Mouse (Mus musculus): ENCODE measurements at regions not wholly inside any gene's neighbourhood (a gene's known extent, or its start where the extent isn't known, plus 50 kb on each side); places are given as distances from the start of the nearest gene placed in this dataset.

DNA sequence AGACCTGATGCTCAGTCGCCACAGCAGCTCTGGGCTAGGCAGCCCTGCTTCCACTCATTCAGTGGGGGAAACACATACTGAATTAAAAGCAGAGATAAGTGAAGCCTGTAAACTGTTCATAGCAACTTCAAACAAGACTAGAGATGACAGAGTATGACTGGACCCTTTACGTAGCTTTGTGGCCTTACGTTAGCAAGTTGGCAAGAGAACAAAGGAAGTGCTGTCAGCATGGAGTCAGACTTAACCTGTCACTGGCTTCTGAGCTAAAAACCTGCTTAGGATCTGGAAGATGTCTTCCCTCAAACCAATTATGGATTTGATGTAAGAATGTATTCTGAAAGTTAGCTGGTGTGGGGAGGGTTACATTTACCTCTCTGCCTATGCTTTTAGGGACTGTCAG, 421.3 kb downstream of the Ttll7 start:
- no peak for DNase-seq (ENCODE audit: low read depth, low spot score)

DNA sequence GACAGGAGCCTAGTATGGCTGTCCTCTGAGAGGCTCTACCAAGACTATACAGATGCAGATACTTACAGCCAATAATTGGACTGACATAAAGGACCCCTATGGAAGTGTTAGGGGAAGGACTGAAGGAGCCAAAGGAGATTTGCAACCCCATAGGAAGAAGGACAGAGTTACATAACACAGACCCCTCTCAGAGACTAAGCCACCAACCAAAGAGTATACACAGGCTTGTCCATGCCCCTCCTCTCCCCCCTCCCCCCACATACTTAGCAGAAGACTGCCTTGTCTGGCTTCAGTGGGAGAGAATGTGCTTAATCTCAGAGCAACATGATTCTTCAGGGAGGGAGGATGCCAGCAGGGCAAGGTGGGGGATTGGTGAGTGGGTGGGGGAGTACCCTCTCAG, 426.4 kb downstream of the Ttll7 start:
- DNase-seq (ENCODE audit: low read depth, low spot score), result no peak

DNA sequence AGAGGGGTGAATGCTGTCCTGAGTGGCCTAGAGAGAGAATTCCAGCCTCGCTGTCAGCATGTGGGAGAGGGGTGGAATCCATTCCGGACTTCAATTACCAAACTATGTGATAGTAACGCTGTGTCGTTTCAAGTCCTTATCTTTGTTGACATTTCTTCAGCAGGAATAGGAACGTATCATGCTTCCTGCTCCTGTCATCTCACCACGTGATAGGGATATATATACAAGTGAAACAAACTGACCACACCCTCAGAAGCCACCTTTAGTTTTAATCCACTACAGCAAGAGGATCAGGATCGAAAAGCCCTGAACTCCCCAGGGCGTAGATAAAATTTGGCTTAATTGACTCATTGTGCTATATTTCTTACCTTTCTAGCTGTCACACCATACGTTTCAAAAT, 431.6 kb downstream of the Ttll7 start:
- no peak for DNase-seq (ENCODE audit: low read depth, low spot score)

DNA sequence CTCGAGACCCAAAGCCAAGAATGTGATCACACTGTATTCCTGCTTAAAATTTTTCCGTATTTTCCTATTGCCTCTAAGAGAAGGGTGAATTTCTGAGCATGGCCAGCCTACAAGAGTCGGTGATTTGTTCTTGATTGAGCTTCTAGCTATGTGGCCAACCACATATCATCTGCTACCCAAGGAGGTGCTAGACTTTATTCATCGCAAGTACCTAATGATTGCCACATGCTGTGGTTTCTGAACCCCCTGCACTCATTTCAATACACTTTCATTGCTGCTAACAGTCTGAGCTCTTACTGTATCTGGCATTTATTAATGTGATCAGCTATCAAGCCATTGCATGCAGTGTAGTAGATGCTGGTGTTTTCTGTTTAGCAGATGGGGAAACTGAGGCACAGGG, 432.2 kb downstream of the Ttll7 start:
- peak; percentile 40 for DNase-seq (ENCODE audit: low read depth, low spot score)

DNA sequence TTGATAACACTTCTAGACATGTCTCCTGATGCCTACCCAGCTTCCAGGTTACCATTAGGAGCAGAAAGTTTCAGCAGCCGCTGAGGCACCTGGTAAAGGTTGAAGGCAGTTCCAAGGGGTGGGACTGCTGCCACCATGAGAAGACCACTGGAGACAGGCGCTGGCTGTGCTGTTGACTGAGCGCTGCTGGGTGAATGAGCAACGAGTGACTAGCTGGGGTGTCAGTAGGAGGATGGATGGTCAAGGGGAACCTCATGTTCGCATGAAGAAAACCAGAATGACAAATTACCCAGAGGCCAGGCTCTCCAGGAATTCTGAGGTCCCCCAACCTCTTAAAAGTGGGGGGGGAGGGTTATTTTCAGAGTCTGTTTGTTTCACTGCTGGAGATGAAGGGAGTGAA, 433.3 kb downstream of the Ttll7 start:
- no peak for DNase-seq (ENCODE audit: low read depth, low spot score)

DNA sequence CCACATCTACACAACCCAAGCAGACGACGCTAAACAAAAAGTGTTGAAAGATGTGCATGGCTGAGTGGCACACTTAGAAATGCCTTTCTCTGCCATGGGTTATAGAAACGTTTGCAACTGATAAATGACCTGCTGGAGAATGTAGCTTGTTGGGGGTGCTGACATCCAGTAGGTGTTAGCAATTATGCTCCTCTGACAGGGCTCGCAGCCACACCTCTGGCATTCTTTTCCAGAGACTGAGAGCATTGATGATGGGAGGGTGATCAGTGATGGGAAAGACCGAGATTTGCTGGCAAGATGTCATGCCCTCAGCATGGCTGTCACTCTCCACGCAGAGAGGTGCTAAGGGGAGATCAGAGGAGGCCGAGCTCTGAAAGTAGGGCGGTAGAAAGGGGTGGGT, 435.3 kb downstream of the Ttll7 start:
- peak; percentile 46 for DNase-seq (ENCODE audit: low read depth, low spot score)

DNA sequence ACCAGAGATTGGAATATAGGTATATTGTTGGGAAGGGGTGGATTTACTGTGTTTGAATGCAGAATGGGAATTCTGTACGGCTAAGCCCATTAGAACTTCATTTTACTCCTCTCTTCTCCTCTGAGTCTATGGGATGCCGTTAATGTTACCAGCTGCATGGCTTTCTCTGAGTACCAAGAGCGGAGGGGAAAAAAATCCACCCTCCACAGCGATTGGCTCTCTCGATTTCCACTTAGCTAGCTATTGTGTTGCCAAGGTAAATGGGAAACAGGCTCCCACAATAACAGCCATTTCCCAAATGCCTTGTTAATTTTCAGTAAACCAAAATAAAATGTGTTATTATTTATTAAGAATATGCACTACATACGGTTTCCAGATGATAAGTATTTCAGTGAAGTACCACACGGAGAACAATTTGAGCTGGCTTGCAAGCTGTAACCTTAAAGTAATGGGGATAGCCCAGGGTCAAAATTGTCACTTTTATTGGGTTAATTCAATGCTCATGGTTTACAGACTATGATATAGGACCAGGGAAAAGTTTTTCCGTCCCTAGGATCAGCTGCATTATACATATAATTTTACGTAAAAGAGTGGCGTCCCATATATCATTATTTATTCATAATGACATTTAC, 439.6 kb downstream of the Ttll7 start:
- DNase-seq (ENCODE audit: low read depth, low spot score), result peak; percentile 37

DNA sequence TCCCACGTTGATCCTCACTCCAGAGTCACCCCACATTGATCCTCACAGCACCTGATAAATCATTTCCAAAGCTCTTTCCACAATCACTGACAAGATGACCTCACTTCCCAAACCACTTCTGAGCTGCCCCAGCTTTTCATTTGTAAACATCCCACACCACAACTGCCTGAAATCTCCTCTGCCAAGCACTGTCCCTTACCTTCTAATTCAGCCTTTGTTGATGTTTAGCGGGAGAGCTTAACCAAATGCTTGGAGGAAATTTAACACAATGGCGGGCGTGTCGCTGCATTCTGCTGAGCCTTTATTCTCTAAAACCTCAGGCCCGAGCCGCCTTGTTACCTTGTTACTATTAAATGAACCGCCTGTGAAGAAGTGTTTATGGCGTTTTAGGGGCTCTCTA, 445.9 kb downstream of the Ttll7 start:
- no peak for DNase-seq (ENCODE audit: low read depth, low spot score)

DNA sequence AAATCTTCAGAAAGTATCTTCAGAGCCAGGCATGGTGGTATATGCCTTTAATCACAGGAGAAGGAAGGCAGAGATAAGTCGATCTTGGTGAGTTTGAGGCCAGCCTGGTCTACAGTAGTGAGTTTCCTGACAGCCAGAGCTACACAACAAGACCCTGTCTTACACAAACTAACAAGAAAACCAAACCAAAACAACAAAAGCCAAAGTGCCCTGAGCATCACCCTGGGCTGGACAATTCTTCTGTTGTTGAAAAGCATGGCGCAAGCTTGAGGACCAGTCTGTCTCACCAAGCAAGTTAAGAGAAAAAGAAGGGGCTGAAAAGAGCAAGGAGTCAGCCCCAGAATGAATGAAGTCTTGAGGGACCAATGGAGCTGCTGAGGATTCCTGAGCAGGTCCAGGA, 473.4 kb downstream of the Ttll7 start:
- DNase-seq (ENCODE audit: low read depth, low spot score), result no peak

DNA sequence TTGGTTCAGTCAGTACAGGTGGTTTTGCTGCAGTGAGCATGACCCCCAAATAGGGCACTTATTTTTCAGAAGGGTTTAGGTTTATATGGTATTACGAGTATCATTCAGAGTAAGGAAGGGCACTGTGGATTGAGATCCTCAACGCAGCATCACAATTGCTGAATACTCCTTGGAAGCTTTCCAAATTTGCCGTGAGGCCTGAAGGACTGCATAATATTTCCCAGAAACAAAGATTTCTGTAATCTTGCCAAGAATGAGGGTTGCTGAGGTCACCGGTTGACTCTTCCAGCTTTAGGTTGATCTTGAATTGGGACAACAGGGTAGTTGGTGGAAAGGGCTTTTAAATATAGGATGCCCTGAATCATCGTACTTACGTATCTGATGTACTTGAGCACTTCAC, 482.1 kb downstream of the Ttll7 start:
- DNase-seq (ENCODE audit: low read depth, low spot score), result no peak

DNA sequence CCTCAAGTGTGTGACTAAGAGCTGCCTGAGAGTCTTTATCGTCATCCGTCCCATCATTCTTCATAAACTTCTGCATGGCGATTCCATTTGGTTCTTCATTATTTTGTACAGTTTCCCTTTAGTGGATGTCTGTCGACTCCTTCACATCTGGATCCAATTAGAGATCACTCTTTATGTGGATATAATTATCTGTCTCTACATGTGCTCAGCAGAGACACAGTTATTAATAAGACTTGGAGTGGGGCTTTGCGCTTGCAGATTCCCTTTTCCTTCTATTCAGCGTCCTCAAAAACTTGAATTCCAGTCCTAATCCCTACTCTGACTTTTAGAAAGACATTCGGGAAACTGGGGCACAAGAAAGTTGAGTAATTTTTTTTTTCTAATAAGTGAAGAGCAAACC, 483.1 kb downstream of the Ttll7 start:
- peak; percentile 35 for DNase-seq (ENCODE audit: low read depth, low spot score)

DNA sequence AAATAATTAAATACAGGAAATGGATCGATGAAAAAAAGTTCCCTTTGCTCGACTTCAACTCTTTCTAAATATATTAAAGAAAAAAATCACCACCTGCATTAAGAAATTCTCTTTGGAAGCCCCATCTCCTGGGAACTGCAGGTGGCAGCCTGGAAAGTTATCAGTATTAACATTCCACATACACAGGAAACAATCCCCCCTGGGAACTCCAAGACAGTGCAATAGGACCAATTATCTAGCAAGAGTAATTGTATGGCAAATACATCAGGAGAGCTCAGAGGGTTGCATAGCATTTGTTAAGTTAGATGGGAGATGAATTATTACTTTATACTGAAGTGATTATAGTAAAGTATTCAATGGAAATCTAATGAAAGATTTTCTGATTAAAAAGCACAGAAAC, 487.3 kb downstream of the Ttll7 start:
- DNase-seq (ENCODE audit: low read depth, low spot score), result no peak

DNA sequence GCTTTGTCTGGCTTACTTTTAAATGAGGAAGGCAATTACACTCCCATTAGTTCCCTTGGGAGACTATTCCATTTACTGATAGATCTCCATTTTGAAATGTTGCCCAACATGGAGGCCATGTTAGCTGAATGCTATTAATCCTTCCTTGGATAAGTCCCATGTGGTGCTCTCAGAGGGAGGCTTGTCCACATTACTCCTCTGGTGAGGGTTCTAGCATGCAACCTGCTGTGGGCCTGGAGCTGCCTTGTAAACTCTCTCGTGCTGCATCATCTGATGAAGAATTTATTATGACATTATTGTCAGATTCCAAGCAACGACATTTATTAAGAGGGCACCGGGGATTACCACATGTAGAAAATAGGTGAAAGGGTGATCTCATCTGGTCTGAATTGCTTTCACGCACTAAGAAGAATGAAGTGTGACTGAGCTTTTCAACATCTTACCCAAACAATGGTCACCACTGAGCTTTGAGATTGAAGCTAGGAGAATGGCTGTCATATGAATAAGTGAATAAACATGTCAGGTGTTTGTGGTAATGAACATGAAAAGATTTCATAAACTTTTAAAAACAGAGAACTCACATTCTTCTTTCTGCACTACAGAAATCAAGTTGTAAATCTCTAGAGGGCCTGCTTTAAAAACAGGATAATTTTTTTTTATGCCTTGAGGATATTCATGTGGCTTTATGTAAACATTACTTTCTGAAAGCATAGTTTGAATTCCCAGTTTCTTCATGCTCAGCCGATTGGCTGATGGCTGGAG, 495.3 kb downstream of the Ttll7 start:
- peak; percentile 67 for DNase-seq (ENCODE audit: low read depth, low spot score)

DNA sequence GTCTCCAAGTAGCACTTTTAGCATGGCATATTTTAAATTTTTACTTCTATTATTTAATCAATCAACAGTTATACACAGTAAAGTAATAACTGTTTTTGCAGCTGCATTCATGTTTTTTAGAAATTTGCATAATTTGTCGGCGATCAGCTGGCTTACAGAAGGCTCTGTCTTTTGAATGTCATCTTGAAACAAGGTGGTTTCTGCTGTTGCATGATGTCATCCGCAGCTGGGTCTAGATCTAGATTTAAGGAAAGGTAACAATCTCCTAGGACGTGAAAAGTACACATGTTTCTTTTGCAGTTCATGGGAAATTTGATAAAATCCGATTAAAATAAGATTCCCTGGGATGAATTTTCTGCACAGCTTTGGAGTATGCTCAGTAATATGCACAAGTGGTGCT, 534.9 kb downstream of the Ttll7 start:
- no peak for DNase-seq (ENCODE audit: low read depth, low spot score)

DNA sequence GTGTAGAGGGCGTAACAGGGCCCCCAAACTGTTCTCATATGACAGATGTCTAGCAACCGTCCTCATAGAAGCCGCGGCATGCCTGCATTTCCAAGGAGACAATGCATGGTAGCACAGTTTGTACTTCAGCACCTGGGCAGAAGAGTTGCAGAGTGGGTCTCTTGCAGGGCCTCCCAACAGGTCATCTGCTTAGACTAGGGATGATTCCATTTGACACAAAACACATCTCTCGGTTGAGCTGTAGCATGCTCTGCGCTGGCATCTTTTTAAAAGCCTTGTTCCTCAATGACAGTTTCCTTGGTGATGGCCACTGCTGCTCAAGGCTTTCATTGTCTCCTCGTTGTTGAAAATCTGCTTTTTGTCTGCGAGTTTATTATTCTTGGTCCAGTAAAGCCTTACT, 546.1 kb downstream of the Ttll7 start:
- DNase-seq (ENCODE audit: low read depth, low spot score), result no peak

DNA sequence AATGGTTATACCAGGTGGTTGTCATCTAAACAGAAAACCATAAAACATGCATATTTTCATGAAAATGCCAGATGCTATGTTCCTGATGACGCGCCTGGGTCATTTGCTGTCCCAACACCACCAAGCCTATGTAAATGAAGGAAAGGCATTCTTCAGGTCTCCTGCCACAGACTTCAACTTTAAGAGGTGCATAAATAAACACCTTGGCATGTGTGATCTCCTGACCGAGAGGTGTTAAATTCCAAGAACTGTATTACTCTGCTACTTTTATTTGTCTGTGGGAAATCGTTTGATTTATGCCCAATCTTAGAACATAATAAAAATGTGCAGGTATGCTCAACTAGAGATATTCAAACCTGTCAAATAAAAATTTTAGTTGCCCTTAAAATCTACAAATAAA, 560.1 kb downstream of the Ttll7 start:
- DNase-seq (ENCODE audit: low read depth, low spot score), result peak; percentile 67

DNA sequence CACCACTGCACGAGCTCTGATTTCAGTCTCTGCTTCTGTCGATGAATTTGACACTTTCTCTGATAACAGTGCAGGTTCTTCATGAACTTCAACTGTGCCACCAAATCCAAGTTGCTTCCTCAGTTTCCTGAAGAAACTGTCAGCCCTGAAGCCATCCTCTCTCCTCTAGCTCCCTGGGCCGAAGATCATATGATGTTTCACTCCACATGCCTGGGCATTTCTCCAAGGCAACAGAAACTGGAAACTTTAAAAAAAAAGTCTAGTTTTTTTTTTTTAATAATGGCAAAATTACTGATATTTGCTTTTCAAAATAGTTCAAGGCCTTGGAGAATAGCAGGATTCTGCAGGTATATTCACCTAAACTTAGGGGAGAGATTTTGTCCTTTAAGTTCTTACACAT, 564.8 kb downstream of the Ttll7 start:
- DNase-seq (ENCODE audit: low read depth, low spot score), result no peak

DNA sequence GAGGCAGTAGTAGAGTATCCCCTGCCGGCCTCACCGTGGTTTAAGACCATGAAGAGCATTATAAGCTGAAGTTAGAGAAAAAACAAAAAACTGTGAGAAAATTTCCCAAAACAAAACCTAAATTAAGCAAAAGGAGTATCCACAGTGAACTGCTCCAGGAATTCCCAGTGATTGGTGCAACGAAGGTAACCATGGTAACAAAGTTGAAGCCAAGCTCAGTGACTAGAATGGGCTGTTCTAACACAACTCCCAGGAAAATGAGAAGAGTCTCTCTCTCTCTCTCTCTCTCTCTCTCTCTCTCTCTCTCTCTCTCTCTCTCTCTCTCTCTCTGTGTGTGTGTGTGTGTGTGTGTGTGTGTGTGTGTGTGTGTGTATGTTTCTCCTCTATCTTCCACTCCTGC, 567.0 kb downstream of the Ttll7 start:
- no peak for DNase-seq (ENCODE audit: low read depth, low spot score)

DNA sequence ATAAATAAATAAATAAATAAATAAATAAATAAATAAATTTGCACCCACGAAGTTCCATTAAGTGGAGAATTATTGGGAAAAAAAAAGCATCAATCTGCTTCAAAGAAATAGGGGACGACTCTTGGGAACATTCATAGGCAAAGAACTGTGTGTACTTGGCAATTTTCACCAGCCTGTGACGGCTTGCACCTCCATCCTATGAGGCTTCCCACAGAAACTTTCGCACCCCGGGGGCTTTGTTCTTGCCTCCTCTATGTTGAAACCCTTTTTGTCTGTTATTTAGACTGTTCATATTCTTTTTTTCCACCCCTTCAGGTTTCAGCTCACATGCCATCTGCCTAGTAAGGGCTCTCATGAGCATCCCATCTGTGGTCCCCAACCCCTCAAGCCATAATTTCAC, 570.0 kb downstream of the Ttll7 start:
- DNase-seq (ENCODE audit: low read depth, low spot score), result no peak

DNA sequence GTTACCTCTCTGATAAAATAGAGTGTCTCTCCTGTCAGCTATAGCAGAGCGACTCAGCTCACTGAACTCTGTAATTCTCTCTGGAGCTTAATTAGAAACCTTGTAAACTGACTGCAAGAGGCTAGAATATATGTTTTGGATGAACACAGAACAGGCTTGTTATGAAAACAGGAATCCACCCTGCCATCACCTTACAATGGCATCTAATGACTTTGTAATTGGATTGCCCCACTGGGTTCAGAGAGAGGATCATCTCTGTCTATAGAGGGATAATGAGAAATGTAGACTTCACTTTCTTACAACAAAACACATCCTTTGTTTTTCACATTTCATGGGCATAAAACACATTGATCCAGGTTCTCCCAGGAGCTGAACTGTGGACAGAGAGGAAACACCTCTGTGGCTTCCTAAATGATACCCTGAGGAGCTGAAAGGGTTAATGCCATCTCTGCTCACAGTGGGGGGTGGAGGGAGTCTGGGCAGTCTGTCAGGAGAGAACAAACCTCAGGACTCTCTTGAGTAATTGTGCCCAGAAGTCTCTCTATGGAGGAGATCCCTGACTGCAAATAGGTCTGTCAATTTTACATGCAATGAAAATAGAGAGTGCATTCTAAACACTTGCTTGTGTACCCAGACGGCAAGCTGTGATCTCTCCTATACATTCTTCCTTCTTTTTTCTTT, 571.9 kb downstream of the Ttll7 start:
- no peak for DNase-seq (ENCODE audit: low read depth, low spot score)

DNA sequence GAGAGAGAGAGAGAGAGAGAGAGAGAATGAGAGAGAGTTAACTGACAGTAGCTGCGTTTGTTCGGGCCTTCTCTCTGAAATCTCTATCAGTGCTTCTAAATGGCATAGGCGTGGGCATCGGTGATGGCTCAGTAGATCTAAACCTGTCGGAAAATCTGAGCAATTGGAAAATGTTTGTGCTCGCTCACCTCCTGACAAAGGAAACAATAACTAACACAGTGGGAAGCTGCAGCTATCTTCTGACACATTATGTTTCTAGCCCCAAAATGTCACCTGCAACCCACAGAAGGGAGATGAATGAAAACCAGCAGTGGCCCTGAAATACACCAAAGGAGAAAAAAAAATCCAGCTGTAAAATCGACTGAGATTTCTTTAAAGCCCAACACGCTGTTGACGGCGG, 576.7 kb downstream of the Ttll7 start:
- no peak for DNase-seq (ENCODE audit: low read depth, low spot score)

DNA sequence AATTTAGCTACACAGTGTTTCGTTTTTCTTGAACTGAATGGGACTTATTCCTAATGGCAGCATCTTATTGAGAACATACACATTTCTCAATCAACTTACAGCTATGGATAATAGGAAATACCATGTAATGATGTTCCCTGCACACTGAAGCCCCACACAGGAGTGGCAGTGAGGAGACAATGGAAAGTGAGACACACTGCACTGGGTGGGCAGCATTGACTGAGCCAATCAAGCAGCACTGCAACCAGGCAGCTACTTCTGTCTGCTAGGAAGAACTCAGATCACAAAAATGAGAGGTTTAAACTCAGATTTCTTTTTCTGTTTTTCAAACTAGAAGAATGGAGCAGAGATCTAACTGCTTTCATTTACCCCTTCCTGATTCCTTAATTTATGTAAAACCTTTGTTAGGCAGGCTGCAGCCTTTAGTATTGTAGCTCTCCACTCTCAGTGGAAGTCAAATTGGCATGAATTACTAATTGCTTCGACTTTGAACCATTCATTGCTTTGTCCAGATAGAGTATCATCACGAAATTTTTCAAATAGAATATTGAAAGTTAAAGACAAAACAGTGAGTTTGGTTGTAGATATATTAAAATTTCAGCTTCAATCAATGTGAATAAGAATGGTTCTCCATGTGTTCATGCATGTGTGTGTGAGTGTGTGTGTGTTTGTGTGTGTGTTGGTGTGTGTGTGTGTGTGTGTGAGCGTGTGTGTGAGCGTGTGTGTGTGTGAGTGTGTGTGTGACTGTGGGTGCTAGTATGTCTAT, 590.9 kb downstream of the Ttll7 start:
- DNase-seq (ENCODE audit: low read depth, low spot score), result no peak

DNA sequence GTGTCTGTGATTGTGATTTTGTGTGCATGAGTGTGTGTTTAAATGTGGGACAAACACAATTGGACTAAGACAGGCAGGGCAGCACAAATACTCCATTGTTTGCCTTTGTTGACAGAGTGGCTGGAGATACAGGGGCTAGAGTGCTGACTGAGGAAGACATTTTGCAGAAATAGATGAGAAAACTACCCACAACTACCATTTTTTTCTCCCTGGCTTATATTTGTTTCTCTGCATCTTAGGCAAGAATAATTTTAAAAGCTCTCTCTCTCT, 591.5 kb downstream of the Ttll7 start:
- no peak for DNase-seq (ENCODE audit: low read depth, low spot score)

All from forelimb bud, embryonic 11.5 days (tissue).